Mouse (Mus musculus) frontal cortex, postnatal 25 days (tissue): ENCODE measurements around the gene BC030867.

ENCODE experiments used
- DNase-seq, 2 experiments: peaks; one replicate each; pipeline ENCODE4 v3.0.0; 2022; ENCODE audit warnings: low spot score in 2 of 2

BC030867 gene

GRCm38 (mm10) chr11:102248630-102249230 is at the start of gene BC030867:
TSS of gene BC030867 (plus strand) at chr11:102248882.
- DNase-seq: peak; percentile 95 to 96

GRCm38 (mm10) chr11:102199856-102200255 is 48.8 kb upstream of the BC030867 start:
- DNase-seq: no peak

GRCm38 (mm10) chr11:102201408-102201821 is 47.3 kb upstream of the BC030867 start:
- no peak for DNase-seq

- no peak for DNase-seq
Observed at GRCm38 (mm10) chr11:102206481-102206880, 42.2 kb upstream of the BC030867 start.

GRCm38 (mm10) chr11:102207825-102208777 is 40.6 kb upstream of the BC030867 start:
- no peak for DNase-seq

- DNase-seq: no peak
Observed at GRCm38 (mm10) chr11:102208846-102209245, 39.8 kb upstream of the BC030867 start.

- DNase-seq: no peak
Observed at GRCm38 (mm10) chr11:102209742-102210141, 38.9 kb upstream of the BC030867 start.

- DNase-seq: no peak
Observed at GRCm38 (mm10) chr11:102210185-102210584, 38.5 kb upstream of the BC030867 start.

GRCm38 (mm10) chr11:102211011-102211410 is 37.7 kb upstream of the BC030867 start:
- DNase-seq: no peak

GRCm38 (mm10) chr11:102211936-102212341 is 36.7 kb upstream of the BC030867 start:
- no peak for DNase-seq

- DNase-seq: no peak
Observed at GRCm38 (mm10) chr11:102214430-102215156, 34.1 kb upstream of the BC030867 start.

- no peak for DNase-seq
Observed at GRCm38 (mm10) chr11:102215511-102215910, 33.2 kb upstream of the BC030867 start.

- DNase-seq: no peak
Observed at GRCm38 (mm10) chr11:102216056-102216885, 32.4 kb upstream of the BC030867 start.

- no peak for DNase-seq
Observed at GRCm38 (mm10) chr11:102216886-102217240, 31.8 kb upstream of the BC030867 start.

- DNase-seq: no peak
Observed at GRCm38 (mm10) chr11:102217396-102217795, 31.3 kb upstream of the BC030867 start.

- DNase-seq: no peak
Observed at GRCm38 (mm10) chr11:102217876-102218430, 30.7 kb upstream of the BC030867 start.

- DNase-seq: peak; percentile 89 to 92
Observed at GRCm38 (mm10) chr11:102218783-102219182, 29.9 kb upstream of the BC030867 start.

GRCm38 (mm10) chr11:102219247-102219993 is 29.3 kb upstream of the BC030867 start:
- no peak for DNase-seq

- no peak for DNase-seq
Observed at GRCm38 (mm10) chr11:102219994-102220346, 28.7 kb upstream of the BC030867 start.

- no peak for DNase-seq
Observed at GRCm38 (mm10) chr11:102220451-102220850, 28.2 kb upstream of the BC030867 start.
